Mouse (Mus musculus) granulocyte monocyte progenitor cell, adult 5-6 weeks (primary cell): ENCODE data around the gene Foxp1. TPM values are rescaled to one million over a fixed set of nuclear protein-coding genes. Genes with fewer than 3 reads are reported as not detected.

Source experiments
- ATAC-seq: replicated peaks from 2 replicates; pipeline ENCODE4 v1.8.0; 2016; ENCODE audit warnings: mild to moderate bottlenecking, moderate TSS enrichment, inconsistent platforms; ENCODE audit not compliant: poor library complexity, severe bottlenecking
- total RNA-seq, 2 experiments: library from RNA; stranded (forward) in 1 of 2; stranded (reverse) in 1 of 2; fragments of 200-712, 200-1000 nt in 1 of 2; fragments of >200 nt in 1 of 2; fragmentation: Nextera tagmentation in 1 of 2; gene quantifications; 2 replicates each; pipeline ENCODE4 v1.2.3; 2014 to 2017

Foxp1 gene
- total RNA-seq, 2 experiments from 2014 or later = 68.5 to 128 TPM

- ATAC-seq = no peak
Measured at GRCm38 (mm10) chr6:99171901-99172588, 350.5 kb downstream of the Foxp1 start.

- no peak for ATAC-seq
Measured at GRCm38 (mm10) chr6:99171281-99171825, 351.2 kb downstream of the Foxp1 start.

GRCm38 (mm10) chr6:99168727-99169126 lies 353.8 kb downstream of the Foxp1 start:
- ATAC-seq = no peak

GRCm38 (mm10) chr6:99167001-99167400 lies 355.5 kb downstream of the Foxp1 start:
- no peak for ATAC-seq

- no peak for ATAC-seq
Measured at GRCm38 (mm10) chr6:99166169-99166568, 356.4 kb downstream of the Foxp1 start.

GRCm38 (mm10) chr6:99164760-99165159 lies 357.8 kb downstream of the Foxp1 start:
- no peak for ATAC-seq

- ATAC-seq = no peak
Measured at GRCm38 (mm10) chr6:99162716-99163115, 359.8 kb downstream of the Foxp1 start.

- ATAC-seq = no peak
Measured at GRCm38 (mm10) chr6:99160348-99160693, 362.2 kb downstream of the Foxp1 start.

GRCm38 (mm10) chr6:99159452-99160347 lies 362.8 kb downstream of the Foxp1 start:
- no peak for ATAC-seq

GRCm38 (mm10) chr6:99153682-99154081 lies 368.8 kb downstream of the Foxp1 start:
- no peak for ATAC-seq

GRCm38 (mm10) chr6:99146400-99146905 lies 376.1 kb downstream of the Foxp1 start:
- ATAC-seq = no peak

- no peak for ATAC-seq
Measured at GRCm38 (mm10) chr6:99145033-99145432, 377.5 kb downstream of the Foxp1 start.

GRCm38 (mm10) chr6:99143756-99144036 lies 378.8 kb downstream of the Foxp1 start:
- peak; percentile 47; the same call in 1 of the 2 replicates for ATAC-seq

- ATAC-seq = no peak
Measured at GRCm38 (mm10) chr6:99142900-99143755, 379.4 kb downstream of the Foxp1 start.

- no peak for ATAC-seq
Measured at GRCm38 (mm10) chr6:99138041-99138440, 384.5 kb downstream of the Foxp1 start.

- ATAC-seq = no peak
Measured at GRCm38 (mm10) chr6:99137071-99137470, 385.4 kb downstream of the Foxp1 start.

- ATAC-seq = no peak
Measured at GRCm38 (mm10) chr6:99135938-99136729, 386.4 kb downstream of the Foxp1 start.

GRCm38 (mm10) chr6:99131815-99132214 lies 390.7 kb downstream of the Foxp1 start:
- ATAC-seq = no peak

GRCm38 (mm10) chr6:99130758-99131410 lies 391.6 kb downstream of the Foxp1 start:
- ATAC-seq = no peak
